Mouse (Mus musculus): ENCODE measurements around the gene Ust. TPM values are rescaled to one million over a fixed set of nuclear protein-coding genes. Genes with fewer than 3 reads are reported as not detected.

Gene Ust
- polyA plus RNA-seq, 1 experiment, result 32.9 TPM

DNA sequence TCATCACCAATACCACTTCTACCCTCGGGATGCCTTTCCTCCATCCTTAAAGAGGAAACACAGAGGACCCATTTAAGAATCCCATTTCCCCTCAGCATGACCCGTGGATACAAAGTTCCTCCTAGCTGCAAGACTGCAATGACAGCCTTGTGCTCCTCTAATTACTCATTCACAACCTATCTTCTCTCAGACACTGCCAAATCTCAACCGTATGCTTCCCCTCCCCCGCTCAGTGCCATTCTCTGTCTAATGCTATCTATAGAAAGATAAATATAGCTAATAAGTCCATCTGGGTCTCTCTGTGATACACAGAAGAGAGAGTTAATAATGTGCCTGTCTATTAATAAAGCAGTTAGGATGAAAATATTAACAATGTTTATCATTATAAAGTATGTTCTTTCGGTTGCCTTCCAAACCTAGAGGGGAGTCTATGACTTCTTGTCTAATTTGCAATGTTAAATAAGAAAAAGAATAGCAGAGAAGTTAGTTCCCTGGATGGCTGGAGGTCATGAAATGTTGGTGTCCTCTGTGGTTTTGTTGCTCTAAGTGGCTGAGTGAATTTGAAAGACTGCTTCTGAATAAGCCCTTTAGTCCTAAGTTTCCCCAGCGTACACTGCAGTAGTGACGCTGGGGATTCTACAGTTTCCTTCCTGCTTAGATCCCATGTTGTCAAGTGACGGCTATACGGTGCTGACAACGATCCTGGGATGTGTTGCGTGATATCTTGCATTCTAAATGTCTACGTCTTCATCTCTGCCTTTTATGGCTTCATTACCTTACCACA lies 178.8 kb downstream of the Ust start:
- no peak for TF ChIP-seq CTCF (IDR thresholded peaks at IDR 0.05; ENCODE audit: borderline replicate concordance, insufficient read depth, low read depth, low read length)
- no peak for TF ChIP-seq POLR2A (IDR thresholded peaks at IDR 0.05; ENCODE audit: borderline replicate concordance, insufficient read depth, low read length)
- no peak overlapping the region for H3K27ac ChIP-seq (ENCODE audit: insufficient read depth, low read length)
- WGBS, result 59% methylated on average over 12 of the region's 12 CpGs
- DNase-seq, result peak; percentile 52 to 75
- H3K4me1 ChIP-seq (ENCODE audit: control insufficient read depth, insufficient read depth, low read length), result peaks cover 13% of the 10 kb centered on the region
- no peak overlapping the region for H3K4me3 ChIP-seq (replicated peaks; ENCODE audit: insufficient read depth, low read depth, low read length)
- no peaks in the 10 kb centered on the region for H3K27me3 ChIP-seq (ENCODE audit: control insufficient read depth, insufficient read depth, low read length)

DNA sequence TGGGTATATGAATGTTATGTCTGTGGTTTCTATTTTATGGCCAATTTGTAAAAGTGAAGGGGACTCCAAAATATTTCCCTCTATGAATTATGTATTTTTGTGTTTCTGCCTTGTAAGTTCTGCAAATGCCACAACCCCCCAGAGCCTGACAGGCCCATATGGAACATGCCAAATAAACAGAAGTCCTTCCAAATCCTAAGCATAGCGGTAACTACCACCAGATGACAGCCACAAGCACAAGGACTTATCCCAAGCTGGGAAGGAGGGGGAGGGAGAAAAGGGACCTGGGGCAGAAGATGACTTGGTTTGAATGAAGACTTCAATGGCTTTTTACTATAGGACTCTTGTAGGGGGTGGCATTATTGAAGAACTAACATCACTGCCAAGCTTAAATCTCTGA lies 182.0 kb downstream of the Ust start:
- Histone ChIP-seq H3K27ac (ENCODE audit: insufficient read depth, low read length) (no peak overlapping the region), H3K4me3 (replicated peaks; ENCODE audit: insufficient read depth, low read depth, low read length) (no peak overlapping the region), H3K27me3 (ENCODE audit: control insufficient read depth, insufficient read depth, low read length) (no peaks in the 10 kb centered on the region), H3K4me1 (ENCODE audit: control insufficient read depth, insufficient read depth, low read length) (peaks cover 10% of the 10 kb centered on the region)
- 10% methylated on average over 1 of the region's 1 CpGs for WGBS
- DNase-seq, result peak in 1 of 2 experiments; percentile 73
- TF ChIP-seq POLR2A (IDR thresholded peaks at IDR 0.05; ENCODE audit: borderline replicate concordance, insufficient read depth, low read length) (no peak), CTCF (IDR thresholded peaks at IDR 0.05; ENCODE audit: borderline replicate concordance, insufficient read depth, low read depth, low read length) (no peak)

DNA sequence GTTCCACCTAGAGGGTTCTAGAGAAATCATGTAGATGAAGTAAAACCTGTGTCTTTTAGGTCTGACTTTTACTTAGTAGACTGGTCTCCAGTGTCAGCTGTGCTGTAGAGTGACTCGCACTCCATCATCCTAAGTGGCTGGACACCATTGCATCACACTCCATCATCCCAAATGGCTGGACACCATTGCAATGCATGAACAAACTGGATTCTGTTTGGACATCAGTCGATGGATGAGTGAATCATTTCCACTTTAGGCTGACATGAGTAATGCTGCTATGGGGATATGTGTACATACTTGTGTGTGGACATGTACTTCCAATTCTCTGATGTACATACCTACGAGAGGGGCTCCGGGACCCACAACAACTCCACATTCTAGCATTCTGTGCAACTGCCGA lies 187.7 kb downstream of the Ust start:
- Histone ChIP-seq H3K4me3 (replicated peaks; ENCODE audit: insufficient read depth, low read depth, low read length) (no peak overlapping the region), H3K27ac (ENCODE audit: insufficient read depth, low read length) (no peak overlapping the region), H3K4me1 (ENCODE audit: control insufficient read depth, insufficient read depth, low read length) (peaks cover 4% of the 10 kb centered on the region; the same call in 1 of the 2 replicates), H3K27me3 (ENCODE audit: control insufficient read depth, insufficient read depth, low read length) (no peaks in the 10 kb centered on the region)
- TF ChIP-seq CTCF (IDR thresholded peaks at IDR 0.05; ENCODE audit: borderline replicate concordance, insufficient read depth, low read depth, low read length) (no peak), POLR2A (IDR thresholded peaks at IDR 0.05; ENCODE audit: borderline replicate concordance, insufficient read depth, low read length) (no peak)
- DNase-seq, result no peak
- 89% methylated on average over 5 of the region's 5 CpGs for WGBS

GRCm38 (mm10) chr10:8330006-8330405 lies 188.6 kb downstream of the Ust start:
- Histone ChIP-seq H3K4me3 (replicated peaks; ENCODE audit: insufficient read depth, low read depth, low read length) (no peak overlapping the region), H3K27me3 (ENCODE audit: control insufficient read depth, insufficient read depth, low read length) (no peaks in the 10 kb centered on the region), H3K27ac (ENCODE audit: insufficient read depth, low read length) (no peak overlapping the region), H3K4me1 (ENCODE audit: control insufficient read depth, insufficient read depth, low read length) (peaks cover 4% of the 10 kb centered on the region; the same call in 1 of the 2 replicates)
- WGBS, result 33% methylated on average over 8 of the region's 8 CpGs
- peak in 1 of 2 experiments; percentile 52 for DNase-seq
- TF ChIP-seq POLR2A (IDR thresholded peaks at IDR 0.05; ENCODE audit: borderline replicate concordance, insufficient read depth, low read length) (no peak), CTCF (IDR thresholded peaks at IDR 0.05; ENCODE audit: borderline replicate concordance, insufficient read depth, low read depth, low read length) (no peak)

DNA sequence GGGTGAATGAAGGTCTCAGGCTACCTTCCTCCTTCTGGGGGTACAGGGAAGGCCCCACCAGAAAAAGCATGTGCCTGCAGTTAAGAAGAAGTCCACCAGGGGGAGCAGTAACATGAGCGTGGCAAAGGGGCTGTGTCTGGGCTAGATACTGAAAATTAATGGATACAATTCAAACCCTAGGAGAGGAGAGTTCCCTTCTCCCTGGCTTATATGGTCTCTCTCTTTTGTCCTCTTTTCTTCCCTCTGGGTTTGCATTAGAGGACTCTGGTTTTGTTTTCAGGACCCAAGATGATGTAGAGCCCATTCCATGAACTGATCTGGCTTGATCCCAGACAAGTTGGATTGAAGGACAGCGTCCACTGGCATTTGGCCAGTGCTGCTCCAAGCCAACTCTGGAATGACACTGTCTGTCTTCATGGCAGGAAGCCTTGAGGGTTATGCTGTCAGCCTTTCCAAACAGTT lies 195.3 kb downstream of the Ust start:
- Histone ChIP-seq H3K4me3 (replicated peaks; ENCODE audit: insufficient read depth, low read depth, low read length) (no peak overlapping the region), H3K27me3 (ENCODE audit: control insufficient read depth, insufficient read depth, low read length) (no peaks in the 10 kb centered on the region), H3K4me1 (ENCODE audit: control insufficient read depth, insufficient read depth, low read length) (peaks cover 3% of the 10 kb centered on the region; the same call in 1 of the 2 replicates), H3K27ac (ENCODE audit: insufficient read depth, low read length) (no peak overlapping the region)
- 3% methylated on average over 2 of the region's 2 CpGs for WGBS
- DNase-seq, result peak; percentile 65 to 76
- TF ChIP-seq POLR2A (IDR thresholded peaks at IDR 0.05; ENCODE audit: borderline replicate concordance, insufficient read depth, low read length), result no peak
- TF ChIP-seq CTCF (IDR thresholded peaks at IDR 0.05; ENCODE audit: borderline replicate concordance, insufficient read depth, low read depth, low read length), result peak; percentile 88

GRCm38 (mm10) chr10:8320771-8321170 lies 197.9 kb downstream of the Ust start:
- DNase-seq, result no peak
- Histone ChIP-seq H3K27me3 (ENCODE audit: control insufficient read depth, insufficient read depth, low read length) (no peaks in the 10 kb centered on the region), H3K27ac (ENCODE audit: insufficient read depth, low read length) (no peak overlapping the region), H3K4me1 (ENCODE audit: control insufficient read depth, insufficient read depth, low read length) (peaks cover 3% of the 10 kb centered on the region; the same call in 1 of the 2 replicates), H3K4me3 (replicated peaks; ENCODE audit: insufficient read depth, low read depth, low read length) (no peak overlapping the region)
- no peak for TF ChIP-seq CTCF (IDR thresholded peaks at IDR 0.05; ENCODE audit: borderline replicate concordance, insufficient read depth, low read depth, low read length)
- TF ChIP-seq POLR2A (IDR thresholded peaks at IDR 0.05; ENCODE audit: borderline replicate concordance, insufficient read depth, low read length), result no peak

- no peak for TF ChIP-seq CTCF (IDR thresholded peaks at IDR 0.05; ENCODE audit: borderline replicate concordance, insufficient read depth, low read depth, low read length)
- TF ChIP-seq POLR2A (IDR thresholded peaks at IDR 0.05; ENCODE audit: borderline replicate concordance, insufficient read depth, low read length), result no peak
- no peak for DNase-seq
- Histone ChIP-seq H3K4me3 (replicated peaks; ENCODE audit: insufficient read depth, low read depth, low read length) (no peak overlapping the region), H3K4me1 (ENCODE audit: control insufficient read depth, insufficient read depth, low read length) (peaks cover 9% of the 10 kb centered on the region), H3K27ac (ENCODE audit: insufficient read depth, low read length) (no peak overlapping the region), H3K27me3 (ENCODE audit: control insufficient read depth, insufficient read depth, low read length) (no peaks in the 10 kb centered on the region)
- WGBS, result 58% methylated on average over 6 of the region's 6 CpGs
Measured at GRCm38 (mm10) chr10:8309435-8309834, 209.2 kb downstream of the Ust start.

DNA sequence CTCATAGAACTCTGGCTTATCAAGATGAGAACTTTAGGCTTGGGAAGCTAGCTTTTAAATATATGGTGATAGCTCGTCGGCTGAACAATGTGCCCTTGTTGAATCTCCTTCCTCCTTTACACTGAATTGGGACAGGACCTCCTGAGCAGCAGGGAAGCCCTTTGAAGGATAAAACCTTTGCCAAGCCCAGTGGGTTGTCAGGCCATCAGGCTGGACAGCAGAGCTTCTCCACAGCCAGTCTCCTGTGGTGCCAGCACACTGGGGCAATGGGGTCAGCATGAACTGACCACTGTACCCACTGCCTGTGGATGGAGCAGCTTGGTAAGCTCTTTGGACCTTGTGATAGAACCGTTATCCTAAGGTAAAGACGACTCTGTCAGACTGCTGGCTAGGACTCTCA lies 214.4 kb downstream of the Ust start:
- 13% methylated on average over 4 of the region's 4 CpGs for WGBS
- TF ChIP-seq CTCF (IDR thresholded peaks at IDR 0.05; ENCODE audit: borderline replicate concordance, insufficient read depth, low read depth, low read length), result no peak
- TF ChIP-seq POLR2A (IDR thresholded peaks at IDR 0.05; ENCODE audit: borderline replicate concordance, insufficient read depth, low read length), result no peak
- peak in 1 of 2 experiments; percentile 51 for DNase-seq
- Histone ChIP-seq H3K4me3 (replicated peaks; ENCODE audit: insufficient read depth, low read depth, low read length) (no peak overlapping the region), H3K27ac (ENCODE audit: insufficient read depth, low read length) (no peak overlapping the region), H3K27me3 (ENCODE audit: control insufficient read depth, insufficient read depth, low read length) (no peaks in the 10 kb centered on the region), H3K4me1 (ENCODE audit: control insufficient read depth, insufficient read depth, low read length) (peaks cover 13% of the 10 kb centered on the region)

All from cerebellum, adult 2 months (tissue).